ENCODE assay signal across 13 mouse cellular contexts in genomic region chr13:25403182-25403795, GRCm38 (mm10).
DNase-seq lines count a peak whose midpoint lies in the region; ATAC-seq lines count a peak whose summit lies in the region.
"Had no signal": no experiment of that assay in that cellular context is flagged by ENCODE, and none has a peak within 500 bp of the region (broad histone marks: within the 10 kb centered on the region; RNA-seq: fewer than 3 reads in every experiment).

No protein-coding gene starts in this region.

- no peaks in the 10 kb centered on the region for H3K9me3 ChIP-seq in forebrain, embryonic 10.5 days
- no peaks in the 10 kb centered on the region for H3K9me3 ChIP-seq in hindbrain, embryonic 13.5 days
- H3K9me3 ChIP-seq in midbrain, embryonic 15.5 days = no peaks in the 10 kb centered on the region
- H3K9me3 ChIP-seq: embryonic facial prominence, embryonic 13.5 days had no signal

- H3K27ac ChIP-seq in forebrain, embryonic 10.5 days = peak overlapping the region; percentile 72
- H3K27ac ChIP-seq in hindbrain, embryonic 13.5 days = peak overlapping the region; percentile 45
- H3K27ac ChIP-seq in midbrain, embryonic 15.5 days = peak overlapping the region; percentile 65
- H3K27ac ChIP-seq: embryonic facial prominence, embryonic 13.5 days; heart, adult 2 months had no signal

- no peak overlapping the region for H3K4me2 ChIP-seq in hindbrain, embryonic 13.5 days
- H3K4me2 ChIP-seq in midbrain, embryonic 15.5 days = no peak overlapping the region
- H3K4me2 ChIP-seq: embryonic facial prominence, embryonic 13.5 days had no signal

- no peak overlapping the region for H3K9ac ChIP-seq in hindbrain, embryonic 13.5 days
- no peak overlapping the region for H3K9ac ChIP-seq in midbrain, embryonic 15.5 days
- H3K9ac ChIP-seq: embryonic facial prominence, embryonic 13.5 days had no signal

- intact Hi-C loops in gastrocnemius, postnatal 14 days (cut with DNase I; ENCODE audit: low total_unique reads) = no loop called here

- ATAC-seq in hindbrain, embryonic 13.5 days (ENCODE audit: low FRiP score) = peak; percentile 73
- peak; percentile 91 for ATAC-seq in midbrain, embryonic 15.5 days (replicated peaks)
- ATAC-seq in erythroblast, adult 5-6 weeks (replicated peaks; ENCODE audit: low FRiP score, poor library complexity, severe bottlenecking) = no peak

- WGBS in forebrain, embryonic 10.5 days = 36% methylated on average over 3 of the region's 3 CpGs
- 20% methylated on average over 3 of the region's 3 CpGs for WGBS in hindbrain, embryonic 13.5 days
- 10% methylated on average over 3 of the region's 3 CpGs for WGBS in midbrain, embryonic 15.5 days

- no peak overlapping the region for H3K4me3 ChIP-seq in forebrain, embryonic 10.5 days
- no peak overlapping the region for H3K4me3 ChIP-seq in hindbrain, embryonic 13.5 days
- no peak overlapping the region for H3K4me3 ChIP-seq in midbrain, embryonic 15.5 days
- H3K4me3 ChIP-seq: embryonic facial prominence, embryonic 13.5 days; heart, adult 2 months had no signal

- DNase-seq in R1 (ENCODE audit: low read depth, low spot score) = peak; percentile 65
- peak; percentile 51 for DNase-seq in forebrain, embryonic 10.5 days (ENCODE audit: extremely low spot score, low spot score)
- DNase-seq in layer of hippocampus, postnatal 25 days (ENCODE audit: extremely low spot score in 1 of 2, low spot score in 1 of 2) = no peak
- DNase-seq in cerebellum, adult 8-10 months = no peak
- no peak for DNase-seq in gastrocnemius, postnatal 14 days
- DNase-seq: cerebellum, adult 18-20 months; heart, adult 2 months; kidney, adult 8-10 months; right cerebral cortex, adult 18-20 months had no signal

- no peaks in the 10 kb centered on the region for H3K27me3 ChIP-seq in forebrain, embryonic 10.5 days (ENCODE audit: poor library complexity, severe bottlenecking)
- H3K27me3 ChIP-seq in hindbrain, embryonic 13.5 days = no peaks in the 10 kb centered on the region
- H3K27me3 ChIP-seq in midbrain, embryonic 15.5 days (replicated peaks) = no peaks in the 10 kb centered on the region
- H3K27me3 ChIP-seq: embryonic facial prominence, embryonic 13.5 days had no signal

- peaks cover 33% of the 10 kb centered on the region for H3K4me1 ChIP-seq in forebrain, embryonic 10.5 days
- H3K4me1 ChIP-seq in hindbrain, embryonic 13.5 days (replicated peaks) = peaks cover 30% of the 10 kb centered on the region
- H3K4me1 ChIP-seq in midbrain, embryonic 15.5 days = peaks cover 28% of the 10 kb centered on the region
- H3K4me1 ChIP-seq: embryonic facial prominence, embryonic 13.5 days had no signal

- H3K36me3 ChIP-seq in forebrain, embryonic 10.5 days (replicated peaks) = no peaks in the 10 kb centered on the region
- H3K36me3 ChIP-seq in hindbrain, embryonic 13.5 days = no peaks in the 10 kb centered on the region
- H3K36me3 ChIP-seq in midbrain, embryonic 15.5 days (replicated peaks) = no peaks in the 10 kb centered on the region
- H3K36me3 ChIP-seq: embryonic facial prominence, embryonic 13.5 days had no signal

Comparison
In these comparisons a context has a peak if more than half of its experiments do, and no peak if none do; other contexts are left out.
1. DNase-seq: peak in R1 (single experiment) and forebrain, embryonic 10.5 days (single experiment); none in layer of hippocampus, postnatal 25 days (0 of 2), cerebellum, adult 8-10 months (single experiment) and gastrocnemius, postnatal 14 days (single experiment).
2. Peak in every context shown above with its lines, with median percentiles within 50 percentile points of each other: H3K27ac ChIP-seq.